Mouse (Mus musculus) limb, embryonic 15.5 days (tissue): ENCODE measurements around the gene Ppbp. TPM values are rescaled to one million over a fixed set of nuclear protein-coding genes. Genes with fewer than 3 reads are reported as not detected.

ENCODE experiments used
- ATAC-seq: fragments of 200-750 bp; cut with Nextera tagmentation; 2 replicates; pipeline ENCODE4 v1.8.0; 2017; ENCODE audit warnings: low read depth, moderate TSS enrichment; ENCODE audit not compliant: insufficient number of reproducible peaks, low FRiP score, low TSS enrichment
- H3K27ac ChIP-seq: fragments of 300-500 bp; sonication (generic); 2 replicates; pipeline ENCODE4 v1.5.1; 2015; ENCODE audit warnings: moderate library complexity, mild to moderate bottlenecking, inconsistent platforms
- H3K27me3 ChIP-seq: fragments of 300-500 bp; sonication (generic); 2 replicates; pipeline ENCODE4 v1.6.1; 2015; ENCODE audit warnings: inconsistent platforms
- H3K36me3 ChIP-seq: fragments of 300-500 bp; sonication (generic); 2 replicates; pipeline ENCODE4 v1.6.1; 2015; ENCODE audit warnings: inconsistent platforms
- H3K4me1 ChIP-seq: fragments of 300-500 bp; sonication (generic); 2 replicates; pipeline ENCODE4 v1.6.1; 2015; ENCODE audit warnings: inconsistent platforms
- H3K4me2 ChIP-seq: fragments of 300-500 bp; sonication (generic); 2 replicates; pipeline ENCODE4 v1.6.1; 2015; ENCODE audit warnings: mild to moderate bottlenecking, inconsistent platforms
- H3K4me3 ChIP-seq: fragments of 300-500 bp; sonication (generic); 2 replicates; pipeline ENCODE4 v1.5.1; 2015; ENCODE audit warnings: mild to moderate bottlenecking, inconsistent platforms
- H3K9ac ChIP-seq: fragments of 300-500 bp; sonication (generic); 2 replicates; pipeline ENCODE4 v1.6.1; 2015; ENCODE audit warnings: inconsistent platforms
- H3K9me3 ChIP-seq: fragments of 300-500 bp; sonication (generic); 2 replicates; pipeline ENCODE4 v1.6.1; 2016; ENCODE audit warnings: inconsistent platforms
- WGBS: fragments of 180-500 bp; shearing (Covaris S2); methylation state at CpG from one replicate; pipeline ENCODE4 v1.1.7; 2015; 5-methylcytosine and 5-hydroxymethylcytosine counted together
- polyA plus RNA-seq: library from polyadenylated mRNA; unstranded; fragments of >200 nt; fragmentation: Nextera tagmentation; extraction: Ambion mirVana; gene quantifications from 2 replicates; pipeline ENCODE4 v1.2.1, GENCODE M21; 2015

The Ppbp gene
- polyA plus RNA-seq, 1 experiment from 2014 or later, result 4.1 TPM

DNA sequence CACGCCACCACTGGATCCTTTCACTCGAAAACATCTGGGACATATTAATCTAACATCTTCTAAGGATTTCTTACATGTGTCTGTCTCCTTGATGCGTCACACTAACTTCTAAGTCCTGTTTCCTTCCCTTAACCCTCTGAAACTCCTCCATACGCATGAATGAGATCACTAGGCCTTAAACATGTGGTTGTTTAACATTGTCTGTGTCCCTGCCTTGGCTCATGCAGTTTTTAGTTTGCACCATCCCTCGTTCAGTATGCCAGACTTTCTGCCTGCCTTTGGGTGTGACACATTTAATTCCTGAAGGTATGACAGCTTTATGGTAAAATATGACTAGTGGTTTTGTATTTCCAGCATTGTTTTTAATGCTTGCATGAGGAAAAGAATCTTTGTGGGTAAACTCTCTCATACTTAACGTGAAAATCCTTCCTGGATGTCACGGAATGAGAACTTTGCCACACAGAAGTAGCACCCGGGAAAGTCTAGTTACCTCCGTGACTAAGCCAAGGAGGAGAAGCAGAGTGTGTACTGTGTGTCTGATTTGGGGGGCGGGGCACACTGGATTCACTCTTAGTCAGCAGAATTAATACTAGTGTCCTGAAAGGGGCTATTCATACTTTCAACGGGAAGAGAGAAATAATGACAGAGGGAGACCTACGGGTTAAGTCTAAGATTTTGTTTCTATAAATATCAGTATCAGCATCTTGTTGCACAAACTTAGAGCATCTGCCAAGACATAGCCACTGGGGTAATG is 4.2 kb upstream of the Ppbp start:
- H3K27ac ChIP-seq, result no peak overlapping the region
- H3K27me3 ChIP-seq, result peaks cover 18% of the 10 kb centered on the region
- H3K9ac ChIP-seq, result no peak overlapping the region
- peaks cover 7% of the 10 kb centered on the region for H3K4me1 ChIP-seq
- no peak overlapping the region for H3K4me2 ChIP-seq
- no peaks in the 10 kb centered on the region for H3K9me3 ChIP-seq
- WGBS, result 62% methylated on average over 12 of the region's 12 CpGs
- no peak for ATAC-seq
- no peak overlapping the region for H3K4me3 ChIP-seq
- no peaks in the 10 kb centered on the region for H3K36me3 ChIP-seq

DNA sequence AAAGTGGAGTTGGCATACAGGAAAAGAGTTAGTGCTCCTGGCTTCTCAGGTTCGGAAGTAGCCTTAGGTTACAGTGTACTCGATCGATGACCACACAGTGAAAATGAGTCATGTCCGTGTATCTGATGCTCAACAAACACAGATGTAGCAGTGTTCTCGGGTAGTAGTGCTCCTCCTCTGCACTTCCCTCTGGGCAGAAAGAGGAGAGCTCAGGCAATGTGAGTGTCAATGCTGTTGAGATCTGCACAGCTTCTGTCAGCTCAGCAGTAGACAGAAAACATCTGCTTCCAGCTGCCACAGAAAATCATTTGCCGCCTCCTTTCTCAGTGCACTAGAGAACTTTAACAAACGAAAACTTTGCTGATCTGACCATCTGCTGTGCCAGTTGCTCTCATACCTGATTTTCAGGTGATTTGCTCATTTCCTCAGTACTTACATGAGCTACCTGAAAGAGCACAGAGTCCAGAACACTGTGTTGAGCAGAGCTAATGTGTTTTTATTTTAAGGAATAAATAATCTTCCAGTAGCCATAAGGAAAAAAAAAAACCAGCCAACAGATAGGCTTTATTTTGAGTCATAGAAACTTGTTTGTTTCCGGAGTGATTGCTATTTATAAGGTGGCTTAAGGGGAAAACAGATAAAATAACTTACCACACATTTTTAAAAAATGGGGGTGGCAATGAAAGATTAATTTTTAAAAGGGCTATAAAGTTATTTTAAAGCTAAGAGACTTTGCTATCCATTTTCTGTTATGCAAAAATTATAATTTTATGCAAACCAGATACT is 2.3 kb upstream of the Ppbp start:
- H3K27me3 ChIP-seq, result peaks cover 7% of the 10 kb centered on the region; the same call in 1 of the 2 replicates
- H3K27ac ChIP-seq, result no peak overlapping the region
- no peak overlapping the region for H3K4me3 ChIP-seq
- H3K36me3 ChIP-seq, result no peaks in the 10 kb centered on the region
- no peaks in the 10 kb centered on the region for H3K9me3 ChIP-seq
- WGBS, result 55% methylated on average over 8 of the region's 8 CpGs
- ATAC-seq, result no peak
- no peaks in the 10 kb centered on the region for H3K4me1 ChIP-seq
- no peak overlapping the region for H3K9ac ChIP-seq
- H3K4me2 ChIP-seq, result no peak overlapping the region

DNA sequence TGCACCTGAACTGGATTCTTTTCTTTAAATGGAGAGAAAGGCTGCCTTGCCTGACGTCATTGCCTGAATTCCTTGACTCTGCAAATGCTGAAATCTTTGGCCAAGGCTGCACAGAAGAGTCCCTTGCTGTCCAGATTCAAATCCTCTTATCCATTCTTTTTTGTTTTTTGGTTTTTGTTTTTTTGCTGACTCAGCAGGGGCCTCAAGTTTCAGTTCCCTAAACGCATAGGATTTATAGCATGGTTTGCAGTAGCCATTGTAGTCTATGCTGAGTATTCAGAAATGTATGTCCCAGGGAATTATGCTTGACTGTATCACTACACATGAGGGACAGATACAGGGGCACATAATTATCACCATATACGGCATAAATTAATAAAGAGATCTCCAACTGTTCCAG is 3.1 kb downstream of the Ppbp start:
- no peaks in the 10 kb centered on the region for H3K4me1 ChIP-seq
- H3K9me3 ChIP-seq, result no peaks in the 10 kb centered on the region
- H3K27me3 ChIP-seq, result 0 out of 2 replicates have a peak, but pooled peaks cover 7% of the 10 kb centered on the region
- no peaks in the 10 kb centered on the region for H3K36me3 ChIP-seq
- H3K4me3 ChIP-seq, result no peak overlapping the region
- no peak overlapping the region for H3K9ac ChIP-seq
- H3K27ac ChIP-seq, result no peak overlapping the region
- H3K4me2 ChIP-seq, result no peak overlapping the region
- ATAC-seq, result no peak
- WGBS, result 56% methylated on average over 3 of the region's 3 CpGs

DNA sequence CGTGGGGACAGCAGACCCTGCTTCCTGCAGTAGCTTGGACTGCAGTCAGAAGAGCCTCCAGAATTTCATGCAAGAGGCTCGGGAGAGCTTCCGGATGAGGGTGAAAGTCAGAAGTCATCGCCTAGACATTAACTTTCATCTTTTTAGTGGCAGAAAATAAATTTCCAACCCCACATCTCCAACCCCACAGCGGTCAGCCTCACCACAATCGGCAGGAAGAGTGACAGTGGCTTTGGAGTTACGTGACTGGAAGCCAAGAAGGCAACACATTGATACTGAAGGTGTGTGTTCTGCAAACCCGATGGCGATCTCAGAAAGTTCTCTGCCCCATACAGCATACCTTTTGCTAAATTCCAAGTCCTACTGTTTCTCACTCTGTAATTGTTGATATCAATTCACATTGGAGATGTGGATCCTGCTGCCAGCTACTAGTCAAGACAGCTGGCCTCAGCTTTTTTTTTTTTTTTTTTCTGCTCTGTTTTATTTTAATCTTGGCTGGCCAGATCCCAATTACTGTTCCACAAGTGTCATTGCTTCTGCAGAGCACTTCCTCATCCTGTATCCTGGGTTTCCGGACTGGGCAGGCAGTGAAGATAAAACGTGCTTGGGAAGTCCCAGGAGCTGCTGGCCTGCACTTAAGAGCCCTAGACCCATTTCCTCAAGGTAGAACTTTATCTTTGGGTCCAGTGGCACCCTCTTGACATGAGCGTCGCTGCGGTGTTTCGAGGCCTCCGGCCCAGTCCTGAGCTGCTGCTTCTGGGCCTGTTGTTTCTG is 3.7 kb downstream of the Ppbp start, which contains the start of gene Pf4:
Gene Pf4, plus strand, starts transcription at position 556 of the 774 bp plus-strand sequence.
- WGBS, result 77% methylated on average over 16 of the region's 16 CpGs
- Histone ChIP-seq H3K27me3 (0 out of 2 replicates have a peak, but pooled peaks cover 7% of the 10 kb centered on the region), H3K36me3 (no peaks in the 10 kb centered on the region), H3K9me3 (no peaks in the 10 kb centered on the region), H3K4me3 (no peak within 1 kb of the TSS), H3K4me2 (no peak within 1 kb of the TSS), H3K27ac (no peak within 1 kb of the TSS), H3K9ac (no peak within 1 kb of the TSS), H3K4me1 (no peaks in the 10 kb centered on the region)
- ATAC-seq, result no peak

DNA sequence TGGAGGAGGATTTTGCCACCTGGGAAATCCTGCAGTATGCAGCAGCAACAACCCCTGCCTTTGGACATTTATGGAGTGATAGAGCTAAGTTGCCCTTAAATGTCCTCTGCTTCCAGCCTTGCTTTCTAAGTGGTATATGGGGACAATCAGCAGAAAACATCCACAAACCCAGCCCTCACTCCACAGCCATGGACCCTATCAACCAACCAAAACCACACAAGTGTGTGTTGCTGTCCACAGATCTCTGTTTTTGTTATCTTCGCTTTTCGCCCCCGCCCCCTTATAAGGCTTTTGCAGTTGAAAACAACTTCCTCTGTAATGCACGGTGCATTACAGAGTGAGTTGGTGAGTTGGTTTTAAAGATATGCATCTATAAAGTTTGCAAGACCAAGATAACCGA is 7.2 kb downstream of the Ppbp start:
- Histone ChIP-seq H3K4me1 (no peaks in the 10 kb centered on the region), H3K27ac (no peak overlapping the region), H3K27me3 (no peaks in the 10 kb centered on the region), H3K36me3 (no peaks in the 10 kb centered on the region), H3K4me3 (no peak overlapping the region), H3K4me2 (no peak overlapping the region), H3K9me3 (no peaks in the 10 kb centered on the region), H3K9ac (no peak overlapping the region)
- WGBS, result 86% methylated on average over 5 of the region's 5 CpGs
- no peak for ATAC-seq

DNA sequence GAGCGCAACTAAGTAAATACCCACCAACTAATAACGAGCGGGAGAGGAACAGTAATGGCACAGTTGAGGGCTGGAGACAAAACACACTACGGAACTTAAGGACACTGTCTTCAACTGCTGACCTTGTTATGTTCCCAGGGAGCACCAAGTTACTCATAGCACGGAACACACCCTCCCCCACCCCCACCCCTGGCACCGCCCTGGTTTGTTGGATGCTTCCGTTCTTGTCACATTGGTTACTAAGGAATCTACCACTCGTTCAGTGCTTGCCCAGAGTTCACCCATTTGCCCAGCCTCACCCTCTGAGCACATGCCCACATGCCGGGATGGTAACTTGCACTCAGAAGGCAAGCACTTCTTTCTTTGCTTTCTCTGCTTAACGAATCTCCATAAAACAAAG is 9.3 kb downstream of the Ppbp start:
- H3K27ac ChIP-seq, result no peak overlapping the region
- H3K9ac ChIP-seq, result no peak overlapping the region
- no peaks in the 10 kb centered on the region for H3K27me3 ChIP-seq
- H3K36me3 ChIP-seq, result no peaks in the 10 kb centered on the region
- no peak overlapping the region for H3K4me3 ChIP-seq
- H3K9me3 ChIP-seq, result no peaks in the 10 kb centered on the region
- WGBS, result 71% methylated on average over 10 of the region's 10 CpGs
- no peak overlapping the region for H3K4me2 ChIP-seq
- no peaks in the 10 kb centered on the region for H3K4me1 ChIP-seq
- ATAC-seq, result no peak

DNA sequence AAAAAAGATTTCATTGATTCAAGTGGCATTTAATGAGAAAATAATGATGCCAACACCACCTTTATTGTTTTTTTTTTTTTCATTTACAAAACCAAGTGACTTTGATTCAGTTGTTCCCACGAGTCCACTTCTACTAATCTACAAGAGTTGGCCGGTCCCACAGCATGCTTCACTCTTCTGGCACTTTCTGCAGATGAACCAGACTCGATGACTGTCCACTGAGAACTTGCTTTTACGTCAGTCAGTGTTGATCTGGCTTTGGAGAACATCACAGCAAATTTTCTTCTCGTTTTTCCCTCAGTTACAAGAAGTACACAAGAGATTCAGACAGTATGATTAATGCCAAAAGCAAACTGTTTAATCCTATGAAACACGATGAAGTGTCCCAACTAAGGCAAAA is 10.5 kb downstream of the Ppbp start:
- Histone ChIP-seq H3K9me3 (no peaks in the 10 kb centered on the region), H3K4me3 (no peak overlapping the region), H3K9ac (no peak overlapping the region), H3K27ac (no peak overlapping the region), H3K4me2 (no peak overlapping the region), H3K27me3 (no peaks in the 10 kb centered on the region), H3K4me1 (no peaks in the 10 kb centered on the region), H3K36me3 (no peaks in the 10 kb centered on the region)
- 77% methylated on average over 6 of the region's 6 CpGs for WGBS
- no peak for ATAC-seq

DNA sequence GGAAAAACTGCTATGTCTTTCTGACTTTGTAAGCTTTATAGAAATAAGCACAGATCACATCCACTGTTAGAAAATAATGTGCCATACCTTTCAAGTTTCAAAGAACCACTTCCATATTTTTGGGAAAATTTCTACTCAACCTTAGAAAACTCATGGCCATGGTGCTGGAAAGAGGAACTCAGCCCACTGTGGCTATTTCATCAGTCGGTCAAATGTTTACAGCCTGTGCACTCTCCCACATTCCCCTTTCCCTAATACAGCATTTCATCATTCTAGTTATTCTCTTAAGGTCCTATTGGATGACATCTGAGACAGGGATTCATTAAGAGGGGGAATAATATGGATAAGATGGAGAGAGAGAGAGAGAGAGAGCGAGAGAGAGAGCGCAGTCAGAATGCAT is 15.4 kb downstream of the Ppbp start:
- Histone ChIP-seq H3K4me3 (no peak overlapping the region), H3K4me1 (peaks cover 8% of the 10 kb centered on the region), H3K9me3 (no peaks in the 10 kb centered on the region), H3K27me3 (peaks cover 7% of the 10 kb centered on the region; the same call in 1 of the 2 replicates), H3K9ac (no peak overlapping the region), H3K27ac (no peak overlapping the region), H3K36me3 (no peaks in the 10 kb centered on the region), H3K4me2 (no peak overlapping the region)
- 78% methylated on average over 3 of the region's 3 CpGs for WGBS
- no peak for ATAC-seq

DNA sequence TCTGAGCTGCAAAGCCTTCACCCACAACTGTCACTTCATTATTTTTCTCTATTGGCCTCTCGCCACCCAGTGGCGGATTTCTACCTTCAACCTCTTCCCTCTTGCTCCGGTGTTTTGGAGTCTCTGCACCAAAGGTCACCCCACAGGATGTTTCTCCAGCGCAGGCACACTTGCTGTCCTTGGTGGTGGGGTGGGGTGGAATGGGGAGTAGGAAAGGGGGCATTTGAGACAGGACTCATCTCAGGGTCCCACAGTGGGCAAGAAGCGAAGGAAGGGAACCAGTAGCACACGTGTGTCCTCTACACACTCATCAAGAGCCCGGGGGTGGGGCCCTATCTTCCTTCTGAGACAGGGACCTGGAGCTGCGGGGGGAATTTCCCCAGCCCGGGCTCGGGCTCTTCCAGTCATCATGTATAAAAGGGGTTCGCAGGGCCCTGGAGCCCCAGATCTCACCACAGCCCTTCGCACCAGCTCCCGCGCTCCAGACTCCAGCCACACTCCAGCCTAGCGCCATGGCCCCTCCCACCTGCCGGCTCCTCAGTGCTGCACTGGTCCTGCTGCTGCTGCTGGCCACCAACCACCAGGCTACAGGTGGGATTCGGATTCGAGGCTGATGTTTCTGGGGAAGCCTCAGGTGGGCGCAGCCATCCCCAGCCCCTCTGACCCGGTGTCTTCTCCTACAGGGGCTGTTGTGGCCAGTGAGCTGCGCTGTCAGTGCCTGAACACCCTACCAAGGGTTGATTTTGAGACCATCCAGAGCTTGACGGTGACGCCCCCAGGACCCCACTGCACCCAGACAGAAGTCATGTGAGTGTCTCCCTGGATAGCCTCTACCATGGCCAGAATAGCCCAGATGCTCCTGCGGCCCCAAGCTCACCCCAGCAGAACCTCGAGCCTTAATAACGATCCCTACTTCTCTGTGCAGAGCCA is 17.6 kb downstream of the Ppbp start, which contains the start of gene Cxcl3:
Gene Cxcl3, plus strand, starts transcription at position 445 of the 930 bp plus-strand sequence.
- no peaks in the 10 kb centered on the region for H3K36me3 ChIP-seq
- H3K9me3 ChIP-seq, result no peaks in the 10 kb centered on the region
- H3K27ac ChIP-seq, result no peak within 1 kb of the TSS
- no peak within 1 kb of the TSS for H3K9ac ChIP-seq
- peak; percentile 24; the same call in 1 of the 2 replicates for ATAC-seq
- peaks cover 17% of the 10 kb centered on the region for H3K4me1 ChIP-seq
- peak within 1 kb of the TSS; percentile 51 for H3K4me2 ChIP-seq
- peaks cover 7% of the 10 kb centered on the region; the same call in 1 of the 2 replicates for H3K27me3 ChIP-seq
- WGBS, result 14% methylated on average over 26 of the region's 26 CpGs
- H3K4me3 ChIP-seq, result peak within 1 kb of the TSS; percentile 23

DNA sequence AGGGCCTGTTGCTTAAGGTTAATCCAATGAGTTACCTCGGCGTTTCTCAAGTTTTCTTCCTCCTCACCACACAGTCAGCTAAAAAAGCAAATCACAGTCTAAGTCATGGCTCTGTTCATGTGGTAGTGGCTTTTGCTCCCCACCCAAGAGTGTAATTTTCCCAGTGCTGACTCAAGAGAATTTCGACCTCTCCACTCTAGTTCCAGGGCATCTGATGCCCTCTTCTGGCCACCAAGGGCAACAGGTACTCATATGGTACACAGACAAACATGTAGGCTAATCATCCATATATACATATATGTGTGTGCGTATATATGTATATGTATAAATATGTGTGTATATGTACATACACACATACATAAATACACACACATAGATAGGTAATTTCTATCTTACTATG is 19.8 kb downstream of the Ppbp start:
- Histone ChIP-seq H3K36me3 (no peaks in the 10 kb centered on the region), H3K4me3 (no peak overlapping the region), H3K27ac (no peak overlapping the region), H3K4me1 (peaks cover 17% of the 10 kb centered on the region), H3K4me2 (no peak overlapping the region), H3K27me3 (peaks cover 7% of the 10 kb centered on the region; the same call in 1 of the 2 replicates), H3K9ac (no peak overlapping the region), H3K9me3 (no peaks in the 10 kb centered on the region)
- no peak for ATAC-seq
- WGBS, result 77% methylated on average over 4 of the region's 4 CpGs
